Mouse (Mus musculus) CH12.LX (cell line): Measurements from ENCODE around the gene Hist1h4d. TPM values are rescaled to one million over a fixed set of nuclear protein-coding genes. Genes with fewer than 3 reads are reported as not detected.
"Not testable (repeated sequence)": the region's sequence is repeated elsewhere in the genome, so short reads cannot be mapped to it uniquely, and the experiment has no call there.

Experiments used
- DNase-seq: peaks from one replicate; pipeline ENCODE4 v3.0.0-alpha.2; 2013; ENCODE audit errors: extremely low read depth
- H3K27ac ChIP-seq: 2 replicates; pipeline ENCODE4 v1.5.1; 2012; ENCODE audit warnings: low read depth, mild to moderate bottlenecking, control low read depth, moderate library complexity; ENCODE audit not compliant: insufficient read depth
- H3K27me3 ChIP-seq: replicated peaks from 2 replicates; pipeline ENCODE3; 2012; ENCODE audit warnings: inconsistent platforms
- H3K36me3 ChIP-seq, 2 experiments: replicated peaks in 1 of 2; 2 replicates each; pipeline versions ENCODE3 to v1.6.1; 2012; ENCODE audit warnings: inconsistent platforms in 1 of 2, low read length in 1 of 2, mild to moderate bottlenecking in 1 of 2, mixed read lengths in 1 of 2, moderate library complexity in 1 of 2; ENCODE audit not compliant: control insufficient read depth in 1 of 2, insufficient read depth in 1 of 2
- H3K4me1 ChIP-seq, 2 experiments: 2 replicates each; pipeline ENCODE4 v1.6.1; 2012; ENCODE audit warnings: inconsistent platforms in 1 of 2, moderate library complexity in 1 of 2; ENCODE audit not compliant: insufficient read depth in 2 of 2, control insufficient read depth in 1 of 2
- H3K4me2 ChIP-seq: 2 replicates; pipeline ENCODE4 v1.6.1; 2012; ENCODE audit warnings: low read depth, mild to moderate bottlenecking, control low read depth; ENCODE audit not compliant: poor library complexity, insufficient read depth, severe bottlenecking
- H3K4me3 ChIP-seq, 3 experiments: fragments of 150-350 bp in 1 of 3; sonication (generic) in 1 of 3; replicated peaks in 1 of 3; 2 replicates each; pipeline versions ENCODE3 to v1.5.1; 2011 to 2012; ENCODE audit warnings: low read depth in 2 of 3, low read length in 2 of 3, mild to moderate bottlenecking in 2 of 3, moderate library complexity in 2 of 3, control low read depth in 1 of 3, improper control_type of control experiment in 1 of 3, inconsistent platforms in 1 of 3, mixed read lengths in 1 of 3; ENCODE audit not compliant: poor library complexity in 1 of 3
- H3K79me2 ChIP-seq: replicated peaks from 2 replicates; pipeline ENCODE4 v1.6.1; 2012; ENCODE audit warnings: mild to moderate bottlenecking, moderate library complexity; ENCODE audit not compliant: control insufficient read depth, poor library complexity, insufficient read depth, severe bottlenecking; ENCODE audit errors: extremely low read depth
- H3K9ac ChIP-seq: 2 replicates; pipeline ENCODE4 v1.6.1; 2012; ENCODE audit warnings: low read depth, mild to moderate bottlenecking, control low read depth, moderate library complexity; ENCODE audit not compliant: insufficient read depth
- H3K9me3 ChIP-seq: replicated peaks from 2 replicates; pipeline ENCODE3; 2012; ENCODE audit warnings: low read length, inconsistent platforms, mixed read lengths
- CHD1 ChIP-seq: IDR thresholded peaks from 2 replicates; pipeline ENCODE4 v1.6.1; 2012; ENCODE audit warnings: low read depth, low read length, improper control_type of control experiment, inconsistent platforms
- CHD2 ChIP-seq: IDR thresholded peaks from 2 replicates; pipeline ENCODE4 v1.6.1; 2011; ENCODE audit warnings: low read length, improper control_type of control experiment
- E2F4 ChIP-seq: IDR thresholded peaks from 2 replicates; pipeline ENCODE4 v1.6.1; 2011; ENCODE audit warnings: low read depth, low read length, improper control_type of control experiment; ENCODE audit not compliant: insufficient replicate concordance
- KAT2A ChIP-seq: IDR thresholded peaks from 2 replicates; pipeline ENCODE4 v1.6.1; 2012; ENCODE audit warnings: low read length, improper control_type of control experiment, inconsistent platforms; ENCODE audit not compliant: insufficient replicate concordance
- MEF2A ChIP-seq: IDR thresholded peaks from 2 replicates; pipeline ENCODE4 v1.6.1; 2014; ENCODE audit warnings: low read depth, mild to moderate bottlenecking, inconsistent platforms, low read length, improper control_type of control experiment, borderline replicate concordance
- MXI1 ChIP-seq: IDR thresholded peaks from 2 replicates; pipeline ENCODE4 v1.6.1; 2011; ENCODE audit warnings: mild to moderate bottlenecking, low read depth, low read length, improper control_type of control experiment
- NELFE ChIP-seq: IDR thresholded peaks from 2 replicates; pipeline ENCODE4 v1.6.1; 2011; ENCODE audit warnings: low read depth, low read length, improper control_type of control experiment
- POLR2A ChIP-seq: IDR thresholded peaks from 2 replicates; pipeline ENCODE4 v1.6.1; 2011; ENCODE audit warnings: low read depth, mild to moderate bottlenecking, improper control_type of control experiment, low read length
- POLR2AphosphoS2 ChIP-seq: IDR thresholded peaks from 2 replicates; pipeline ENCODE4 v1.6.1; 2011; ENCODE audit warnings: low read depth, low read length, improper control_type of control experiment
- RAD21 ChIP-seq: IDR thresholded peaks from 2 replicates; pipeline ENCODE4 v1.6.1; 2011; ENCODE audit warnings: low read depth, mild to moderate bottlenecking, low read length, improper control_type of control experiment, moderate library complexity
- SIN3A ChIP-seq: IDR thresholded peaks from 2 replicates; pipeline ENCODE4 v1.6.1; 2012; ENCODE audit warnings: low read length, improper control_type of control experiment, inconsistent platforms
- TBP ChIP-seq: conservative IDR thresholded peaks from 2 replicates; pipeline ENCODE4 v1.6.1; 2011; ENCODE audit warnings: low read depth, low read length, improper control_type of control experiment
- TCF12 ChIP-seq: IDR thresholded peaks from 2 replicates; pipeline ENCODE4 v1.6.1; 2014; ENCODE audit warnings: low read depth, mild to moderate bottlenecking, inconsistent platforms, low read length, improper control_type of control experiment
- UBTF ChIP-seq: IDR thresholded peaks from 2 replicates; pipeline ENCODE4 v1.6.1; 2012; ENCODE audit warnings: low read depth, mild to moderate bottlenecking, inconsistent platforms, low read length, improper control_type of control experiment, moderate library complexity
- ZMIZ1 ChIP-seq: IDR thresholded peaks from 2 replicates; pipeline ENCODE4 v1.6.1; 2012; ENCODE audit warnings: low read depth, mild to moderate bottlenecking, inconsistent platforms, low read length, improper control_type of control experiment
- ZNF384 ChIP-seq: IDR thresholded peaks from 2 replicates; pipeline ENCODE4 v1.6.1; 2012; ENCODE audit warnings: low read depth, low read length, improper control_type of control experiment, inconsistent platforms
- dilution Hi-C: fragments of 300-500 bp; cut with MboI; formaldehyde crosslinking; loops from 2 replicates; pipeline ENCODE4 v1.14.3; 2020; ENCODE audit warnings: low sequenced_read_pairs; ENCODE audit not compliant: extremely low pct_unique_long_range_greater_than_20kb, extremely low pct_ligation_motif_present
- in situ Hi-C: fragments of 300-500 bp; cut with MboI; formaldehyde crosslinking; loops from 3 replicates; pipeline ENCODE4 v1.14.3; 2019; ENCODE audit warnings: low sequenced_read_pairs, low pct_ligation_motif_present, low pct_unique_long_range_greater_than_20kb, mixed read lengths
- polyA plus RNA-seq: library from polyadenylated mRNA; unstranded; fragments of >175 nt; gene quantifications from 2 replicates; pipeline ENCODE4 v1.2.1, GENCODE M21; 2012; ENCODE audit warnings: low read depth; ENCODE audit not compliant: insufficient read length
- total RNA-seq, 2 experiments: library from RNA; depleted of rRNA; stranded (reverse); fragments of 300-350 nt in 1 of 2; fragments of >200 nt in 1 of 2; gene quantifications; 2 replicates each; pipeline ENCODE4 v1.2.3; 2012 to 2014

The Hist1h4d gene
- total and polyA plus RNA-seq, 3 experiments: 6.7 to 1,831 (median 27.7) TPM

GRCm38 (mm10) chr13:23533560-23534367 is 47.6 kb upstream of the Hist1h4d start, which contains the start of gene Hist1h2af:
TSS of gene Hist1h2af (plus strand) at chr13:23533906.
- peaks cover 14 to 41% of the 10 kb centered on the region in 2 experiments for H3K4me1 ChIP-seq

DNA sequence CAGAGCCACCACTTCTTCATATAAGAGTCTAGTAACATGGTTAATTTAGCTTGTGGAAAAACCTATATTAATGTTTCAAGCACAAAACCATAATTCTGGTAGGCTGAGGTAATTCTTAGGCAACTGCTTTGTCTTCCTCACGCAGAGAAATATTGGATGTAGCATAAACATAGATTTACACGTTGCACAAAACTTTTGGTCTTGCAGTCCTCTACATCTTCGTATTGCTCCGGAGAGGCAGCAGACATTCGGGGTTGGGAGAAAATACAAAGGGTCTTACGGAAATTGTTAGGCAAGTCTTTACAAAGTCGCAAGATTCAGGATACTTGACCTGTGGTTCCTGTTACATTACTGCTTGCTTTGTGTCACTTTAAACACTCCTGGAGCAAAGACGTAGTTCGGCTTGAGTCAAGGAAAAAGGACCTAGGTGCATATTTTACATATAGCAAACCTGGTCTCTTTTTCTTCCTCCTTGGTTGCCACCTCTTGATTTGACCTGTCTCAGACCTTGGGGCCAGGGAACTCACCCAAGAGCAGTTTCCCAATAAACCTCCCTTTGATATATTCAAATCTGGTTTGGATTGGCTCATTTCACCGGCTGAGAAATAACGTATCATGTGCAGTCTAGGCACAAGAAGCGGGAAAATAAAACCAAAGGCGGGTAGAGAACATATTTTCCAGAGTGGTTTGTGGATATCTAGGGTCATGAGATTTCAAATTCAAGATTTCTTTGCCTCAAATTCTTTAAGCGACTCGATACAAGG is 46.8 kb upstream of the Hist1h4d start:
- peaks cover 9 to 44% of the 10 kb centered on the region in 2 experiments; a peak in 3 of 4 replicates for H3K4me1 ChIP-seq
- dilution Hi-C loops (no loop called here), in situ Hi-C loops (no loop called here)
- H3K4me3 ChIP-seq: peak overlapping the region; percentile 41 to 63 (median 42)
- peak overlapping the region; percentile 98 for H3K4me2 ChIP-seq
- peak; percentile 86 for DNase-seq
- TF ChIP-seq CHD2: no peak
- peak; percentile 51; the same call in 1 of the 2 replicates for TF ChIP-seq POLR2A
- TF ChIP-seq POLR2AphosphoS2: 0 out of 2 replicates have a peak, but pooled peaks have one; percentile 72
- no peak for TF ChIP-seq KAT2A
- TF ChIP-seq RAD21: no peak
- TF ChIP-seq TBP: peak; percentile 58; the same call in 1 of the 2 replicates
- peak; percentile 31 for TF ChIP-seq NELFE
- H3K27ac ChIP-seq: peak overlapping the region; percentile 93
- H3K9me3 ChIP-seq: no peaks in the 10 kb centered on the region
- peak overlapping the region; percentile 100 for H3K9ac ChIP-seq
- no peaks in the 10 kb centered on the region for H3K79me2 ChIP-seq
- no peaks in the 10 kb centered on the region for H3K27me3 ChIP-seq
- no peaks in the 10 kb centered on the region for H3K36me3 ChIP-seq

More at GRCm38 (mm10) chr13:23533560-23534367, 47.6 kb upstream of the Hist1h4d start, which contains the start of gene Hist1h2af:
- H3K36me3 ChIP-seq, dilution Hi-C loops, in situ Hi-C loops, H3K79me2 ChIP-seq, H3K27me3 ChIP-seq, H3K9me3 ChIP-seq: not testable (repeated sequence)
- TF ChIP-seq SIN3A (peak; percentile 89), MEF2A (peak; percentile 27; the same call in 1 of the 2 replicates), CHD1 (peak; percentile 76; the same call in 1 of the 2 replicates), CHD2 (peak; percentile 63), UBTF (peak; percentile 49; the same call in 1 of the 2 replicates), ZMIZ1 (peak; percentile 93), NELFE (peak; percentile 85), TCF12 (peak; percentile 81), ZNF384 (peak; percentile 93), E2F4 (peak; percentile 99), TBP (peak; percentile 97), POLR2A (peak; percentile 86), MXI1 (peak; percentile 73; the same call in 1 of the 2 replicates)
- H3K4me2 ChIP-seq: peak within 1 kb of the TSS; percentile 98
- DNase-seq: peak; percentile 94
- peak within 1 kb of the TSS; percentile 100 for H3K9ac ChIP-seq
- peak within 1 kb of the TSS; percentile 93 for H3K27ac ChIP-seq
- H3K4me3 ChIP-seq: peak within 1 kb of the TSS; percentile 42 to 63 (median 44)
